Mouse (Mus musculus): ENCODE measurements around the gene Mocs2. TPM values are rescaled to one million over a fixed set of nuclear protein-coding genes. Genes with fewer than 3 reads are reported as not detected.

The Mocs2 gene
- total and polyA plus RNA-seq, 3 experiments = 29.4 to 38.1 (median 34.9) TPM

DNA sequence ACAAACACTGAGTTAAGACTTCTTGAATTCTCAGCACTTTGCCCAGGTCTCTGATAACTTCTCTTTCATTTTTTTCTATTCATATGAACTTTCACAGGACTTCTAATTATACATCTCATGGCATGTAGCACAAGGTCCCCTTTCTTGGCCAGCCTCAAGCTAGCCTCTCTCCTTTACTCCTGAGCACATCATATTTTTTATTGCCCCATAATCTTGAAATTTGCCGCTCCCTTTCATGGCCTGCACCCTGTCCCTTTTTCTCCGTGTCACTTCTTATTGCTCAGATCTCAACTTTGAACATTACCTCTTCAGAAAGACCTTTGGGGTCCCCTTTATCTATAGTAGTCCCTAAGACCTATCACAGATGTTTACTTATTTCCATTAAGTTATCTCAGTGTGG, 4.8 kb downstream of the Mocs2 start:
- Histone ChIP-seq H3K4me2 (ENCODE audit: insufficient read depth, low read depth, poor library complexity, severe bottlenecking) (no peak overlapping the region), H3K9ac (ENCODE audit: insufficient read depth, low read depth) (no peak overlapping the region), H3K36me3 (replicated peaks in 1 of 2; ENCODE audit: control insufficient read depth in 1 of 2, insufficient read depth in 1 of 2, low read length in 1 of 2) (peaks cover 38 to 65% of the 10 kb centered on the region in 2 experiments), H3K9me3 (replicated peaks; ENCODE audit: low read length) (no peaks in the 10 kb centered on the region), H3K4me3 (replicated peaks in 1 of 3; ENCODE audit: low read depth in 2 of 3, low read length in 2 of 3, poor library complexity in 1 of 3) (no peak overlapping the region), H3K4me1 (ENCODE audit: control insufficient read depth in 1 of 2, insufficient read depth in 2 of 2) (peaks cover 2 to 7% of the 10 kb centered on the region in 2 experiments; a peak in 2 of 4 replicates), H3K27me3 (replicated peaks) (no peaks in the 10 kb centered on the region), H3K27ac (ENCODE audit: insufficient read depth, low read depth) (no peak overlapping the region), H3K79me2 (replicated peaks; ENCODE audit: control insufficient read depth, extremely low read depth, insufficient read depth, poor library complexity, severe bottlenecking) (peaks cover 10% of the 10 kb centered on the region)
- in situ Hi-C loops (cut with MboI; ENCODE audit: low pct_ligation_motif_present, low pct_unique_long_range_greater_than_20kb, low sequenced_read_pairs) = no loop called here
- dilution Hi-C loops (cut with MboI; ENCODE audit: extremely low pct_ligation_motif_present, extremely low pct_unique_long_range_greater_than_20kb, low sequenced_read_pairs) = no loop called here
- no peak for TF ChIP-seq E2F4 (IDR thresholded peaks at IDR 0.05; ENCODE audit: insufficient replicate concordance, low read depth, low read length)
- no peak for TF ChIP-seq MAFK (IDR thresholded peaks at IDR 0.05; ENCODE audit: insufficient replicate concordance, low read length)
- TF ChIP-seq JUN (IDR thresholded peaks at IDR 0.05; ENCODE audit: insufficient read depth, low read depth, low read length) = no peak
- TF ChIP-seq IRF4 (IDR thresholded peaks at IDR 0.05; ENCODE audit: low read depth, low read length) = no peak
- no peak for TF ChIP-seq USF1 (IDR thresholded peaks at IDR 0.05; ENCODE audit: low read depth, low read length)
- TF ChIP-seq TBP (conservative IDR thresholded peaks at IDR 0.05; ENCODE audit: low read depth, low read length) = no peak
- no peak for TF ChIP-seq MYC (IDR thresholded peaks at IDR 0.05; ENCODE audit: low read depth, low read length)
- no peak for TF ChIP-seq CHD1 (IDR thresholded peaks at IDR 0.05; ENCODE audit: low read depth, low read length)
- no peak for TF ChIP-seq USF2 (conservative IDR thresholded peaks at IDR 0.05; ENCODE audit: low read depth, low read length)
- no peak for TF ChIP-seq SIN3A (IDR thresholded peaks at IDR 0.05; ENCODE audit: low read length)
- no peak for TF ChIP-seq KAT2A (IDR thresholded peaks at IDR 0.05; ENCODE audit: insufficient replicate concordance, low read length)
- no peak for TF ChIP-seq MXI1 (IDR thresholded peaks at IDR 0.05; ENCODE audit: low read depth, low read length)
- no peak for TF ChIP-seq CHD2 (IDR thresholded peaks at IDR 0.05; ENCODE audit: low read length)
- no peak for TF ChIP-seq SMC3 (IDR thresholded peaks at IDR 0.05; ENCODE audit: low read depth, low read length)
- no peak for TF ChIP-seq POLR2A (IDR thresholded peaks at IDR 0.05; ENCODE audit: low read depth, low read length)
- no peak for TF ChIP-seq ZKSCAN1 (IDR thresholded peaks at IDR 0.05; ENCODE audit: borderline replicate concordance, low read depth, low read length)
- no peak for TF ChIP-seq EP300 (IDR thresholded peaks at IDR 0.05; ENCODE audit: low read length)
- DNase-seq (ENCODE audit: extremely low read depth) = no peak

DNA sequence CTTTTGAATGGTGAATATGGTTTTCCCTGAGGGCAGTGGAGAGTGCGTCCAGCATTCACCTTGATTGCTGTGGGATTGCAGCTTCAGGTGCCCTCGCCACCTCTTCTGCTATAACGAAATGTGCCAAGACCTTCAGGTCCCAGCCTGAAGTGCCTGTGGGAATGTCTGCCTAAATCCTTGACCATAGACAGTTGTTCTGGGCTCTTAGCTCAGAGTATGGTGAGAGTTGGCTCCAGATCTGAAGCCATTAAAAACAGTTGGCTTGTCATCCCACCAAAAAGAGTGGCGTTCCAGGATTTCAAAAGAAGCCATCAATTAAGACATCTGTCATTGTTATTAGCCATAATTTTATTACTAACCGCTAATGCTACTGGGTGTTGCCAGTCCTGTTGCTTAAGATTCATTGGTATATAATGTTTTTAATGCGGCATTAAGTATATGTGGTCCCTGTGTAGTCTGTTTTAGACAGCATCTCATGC, 7.4 kb downstream of the Mocs2 start:
- no peaks in the 10 kb centered on the region for H3K79me2 ChIP-seq (replicated peaks; ENCODE audit: control insufficient read depth, extremely low read depth, insufficient read depth, poor library complexity, severe bottlenecking)
- no peaks in the 10 kb centered on the region for H3K9me3 ChIP-seq (replicated peaks; ENCODE audit: low read length)
- no peaks in the 10 kb centered on the region for H3K4me1 ChIP-seq (ENCODE audit: control insufficient read depth in 1 of 2, insufficient read depth in 2 of 2)
- H3K9ac ChIP-seq (ENCODE audit: insufficient read depth, low read depth) = no peak overlapping the region
- H3K27ac ChIP-seq (ENCODE audit: insufficient read depth, low read depth) = no peak overlapping the region
- H3K27me3 ChIP-seq (replicated peaks) = no peaks in the 10 kb centered on the region
- no peak overlapping the region for H3K4me3 ChIP-seq (replicated peaks in 1 of 3; ENCODE audit: low read depth in 2 of 3, low read length in 2 of 3, poor library complexity in 1 of 3)
- no peak for DNase-seq (ENCODE audit: extremely low read depth)
- TF ChIP-seq E2F4 (IDR thresholded peaks at IDR 0.05; ENCODE audit: insufficient replicate concordance, low read depth, low read length) (no peak), MEF2A (IDR thresholded peaks at IDR 0.05; ENCODE audit: borderline replicate concordance, low read depth, low read length) (no peak), CHD1 (IDR thresholded peaks at IDR 0.05; ENCODE audit: low read depth, low read length) (no peak), RCOR1 (conservative IDR thresholded peaks at IDR 0.05; ENCODE audit: low read depth, low read length) (no peak), MAFK (IDR thresholded peaks at IDR 0.05; ENCODE audit: insufficient replicate concordance, low read length) (no peak), CHD2 (IDR thresholded peaks at IDR 0.05; ENCODE audit: low read length) (no peak)
- H3K36me3 ChIP-seq (replicated peaks in 1 of 2; ENCODE audit: control insufficient read depth in 1 of 2, insufficient read depth in 1 of 2, low read length in 1 of 2) = peaks cover 47 to 79% of the 10 kb centered on the region in 2 experiments
- no peak overlapping the region for H3K4me2 ChIP-seq (ENCODE audit: insufficient read depth, low read depth, poor library complexity, severe bottlenecking)
- dilution Hi-C loops (cut with MboI; ENCODE audit: extremely low pct_ligation_motif_present, extremely low pct_unique_long_range_greater_than_20kb, low sequenced_read_pairs) = no loop called here
- in situ Hi-C loops (cut with MboI; ENCODE audit: low pct_ligation_motif_present, low pct_unique_long_range_greater_than_20kb, low sequenced_read_pairs) = loop anchor here (5.0 kb wide), 1 partner anchor 137 kb away; no protein-coding TSS in a partner anchor

Data from CH12.LX (cell line).